Mouse (Mus musculus) limb, embryonic 14.5 days (tissue): ENCODE data around the gene Sncg. TPM values are rescaled to one million over a fixed set of nuclear protein-coding genes. Genes with fewer than 3 reads are reported as not detected.

Experiments used
- ATAC-seq: fragments of 200-750 bp; cut with Nextera tagmentation; 2 replicates; pipeline ENCODE4 v1.8.0; 2017; ENCODE audit warnings: low read depth, moderate number of reproducible peaks, moderate TSS enrichment; ENCODE audit not compliant: low FRiP score
- DNase-seq: peaks from one replicate; pipeline ENCODE4 v3.0.0-alpha.2; 2015; ENCODE audit warnings: low spot score
- H3K27ac ChIP-seq: fragments of 300-500 bp; sonication (generic); replicated peaks from 2 replicates; pipeline ENCODE4 v1.5.1; 2014; ENCODE audit warnings: low read depth, mild to moderate bottlenecking, low read length, moderate library complexity, mixed read lengths
- H3K27me3 ChIP-seq: fragments of 300-500 bp; sonication (generic); 2 replicates; pipeline ENCODE4 v1.6.1; 2014; ENCODE audit warnings: low read length, mixed read lengths; ENCODE audit not compliant: control insufficient read depth, insufficient read depth
- H3K36me3 ChIP-seq: fragments of 300-500 bp; sonication (generic); 2 replicates; pipeline ENCODE4 v1.6.1; 2014; ENCODE audit warnings: mild to moderate bottlenecking, low read length, moderate library complexity, mixed read lengths; ENCODE audit not compliant: control insufficient read depth, insufficient read depth
- H3K4me1 ChIP-seq: fragments of 300-500 bp; sonication (generic); 2 replicates; pipeline ENCODE4 v1.6.1; 2014; ENCODE audit warnings: antibody characterized with exemption, low read length, mixed read lengths; ENCODE audit not compliant: control insufficient read depth, insufficient read depth
- H3K4me2 ChIP-seq: fragments of 300-500 bp; sonication (generic); replicated peaks from 2 replicates; pipeline ENCODE4 v1.6.1; 2014; ENCODE audit warnings: low read depth, mild to moderate bottlenecking, low read length, moderate library complexity; ENCODE audit not compliant: severe bottlenecking
- H3K4me3 ChIP-seq: fragments of 300-500 bp; sonication (generic); replicated peaks from 2 replicates; pipeline ENCODE4 v1.5.1; 2014; ENCODE audit warnings: low read length
- H3K9ac ChIP-seq: fragments of 300-500 bp; sonication (generic); 2 replicates; pipeline ENCODE4 v1.6.1; 2014; ENCODE audit warnings: mild to moderate bottlenecking, low read depth, low read length, moderate library complexity; ENCODE audit not compliant: severe bottlenecking
- H3K9me3 ChIP-seq: fragments of 300-500 bp; sonication (generic); 2 replicates; pipeline ENCODE4 v1.6.1; 2016; ENCODE audit warnings: low read length; ENCODE audit not compliant: control insufficient read depth
- POLR2A ChIP-seq: fragments of 200-500 bp; IDR thresholded peaks from 2 replicates; pipeline ENCODE4 v1.8.0; 2012; ENCODE audit warnings: inconsistent platforms, mild to moderate bottlenecking, moderate library complexity, borderline replicate concordance; ENCODE audit not compliant: insufficient read depth, insufficient read length; ENCODE audit errors: extremely low read depth
- WGBS: fragments of 180-500 bp; shearing (Covaris S2); extraction: QIAGEN DNeasy Blood & Tissue Kit; methylation state at CpG from one replicate; pipeline ENCODE4 v1.1.7; 2014; 5-methylcytosine and 5-hydroxymethylcytosine counted together
- polyA plus RNA-seq, 2 experiments: library from polyadenylated mRNA; depleted of rRNA in 1 of 2; stranded (reverse) in 1 of 2; unstranded in 1 of 2; fragments of >200 nt; fragmentation: Nextera tagmentation in 1 of 2; extraction: Ambion mirVana in 1 of 2; gene quantifications; 2 replicates each; pipeline versions ENCODE4 v1.2.1 to v1.2.3; 2012 to 2014

Sncg gene
- polyA plus RNA-seq, 2 experiments: 3.6 to 3.8 TPM

DNA sequence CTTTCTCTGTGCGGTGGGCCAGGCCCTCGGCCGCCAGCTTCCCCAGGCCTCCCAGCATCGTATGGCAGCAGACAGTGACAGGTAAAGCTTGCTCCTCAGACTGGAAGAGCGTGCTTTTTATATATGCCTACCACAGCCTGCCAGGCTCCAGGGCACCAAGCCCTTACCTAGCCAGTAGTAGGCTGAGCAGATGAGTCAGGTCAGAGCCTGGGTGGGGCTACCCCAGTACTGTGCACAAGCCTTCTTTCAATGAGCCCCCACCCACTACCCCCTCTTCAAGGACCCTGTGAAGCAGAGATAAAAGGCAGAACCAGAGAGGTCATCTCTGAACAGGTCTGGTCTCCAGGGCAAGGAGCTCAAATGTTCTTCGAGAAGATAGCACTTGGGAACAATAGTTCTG is 19.3 kb downstream of the Sncg start, which contains the start of gene Fam25c:
TSS of gene Fam25c (minus strand) at position 133 of the 400 bp plus-strand sequence.
- Histone ChIP-seq H3K4me3 (no peak within 1 kb of the TSS), H3K9ac (no peak within 1 kb of the TSS), H3K27ac (no peak within 1 kb of the TSS), H3K4me2 (no peak within 1 kb of the TSS), H3K4me1 (no peaks in the 10 kb centered on the region), H3K36me3 (no peaks in the 10 kb centered on the region), H3K9me3 (no peaks in the 10 kb centered on the region), H3K27me3 (no peaks in the 10 kb centered on the region)
- no peak for DNase-seq
- TF ChIP-seq POLR2A: no peak
- no peak for ATAC-seq
- WGBS: 78% methylated on average over 6 of the region's 6 CpGs

DNA sequence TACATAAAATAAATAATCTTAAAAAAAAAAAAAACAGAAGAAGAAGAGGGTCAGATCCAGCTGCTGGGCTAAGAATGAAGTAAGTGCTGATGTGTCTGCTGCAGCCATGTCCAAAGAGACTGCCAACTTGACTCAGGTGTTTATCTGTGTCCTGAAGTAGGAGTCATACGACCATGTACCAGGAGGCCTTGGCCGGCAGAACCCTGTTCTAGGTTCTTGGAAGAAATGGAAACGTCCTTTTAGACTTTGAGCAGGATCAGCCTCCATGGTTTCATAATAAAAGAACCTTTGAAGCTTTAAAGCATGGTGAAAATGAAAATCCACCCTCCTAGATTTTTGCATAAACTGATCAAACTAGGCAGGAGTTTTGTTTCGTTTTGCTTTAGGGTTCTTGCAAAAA is 20.1 kb downstream of the Sncg start:
- H3K4me3 ChIP-seq: no peak overlapping the region
- ATAC-seq (no peak), DNase-seq (no peak)
- no peak overlapping the region for H3K4me2 ChIP-seq
- no peaks in the 10 kb centered on the region for H3K36me3 ChIP-seq
- TF ChIP-seq POLR2A: no peak
- WGBS: 91% methylated on average over 4 of the region's 4 CpGs
- no peak overlapping the region for H3K9ac ChIP-seq
- H3K27ac ChIP-seq: no peak overlapping the region
- no peaks in the 10 kb centered on the region for H3K4me1 ChIP-seq
- no peaks in the 10 kb centered on the region for H3K9me3 ChIP-seq
- no peaks in the 10 kb centered on the region for H3K27me3 ChIP-seq

DNA sequence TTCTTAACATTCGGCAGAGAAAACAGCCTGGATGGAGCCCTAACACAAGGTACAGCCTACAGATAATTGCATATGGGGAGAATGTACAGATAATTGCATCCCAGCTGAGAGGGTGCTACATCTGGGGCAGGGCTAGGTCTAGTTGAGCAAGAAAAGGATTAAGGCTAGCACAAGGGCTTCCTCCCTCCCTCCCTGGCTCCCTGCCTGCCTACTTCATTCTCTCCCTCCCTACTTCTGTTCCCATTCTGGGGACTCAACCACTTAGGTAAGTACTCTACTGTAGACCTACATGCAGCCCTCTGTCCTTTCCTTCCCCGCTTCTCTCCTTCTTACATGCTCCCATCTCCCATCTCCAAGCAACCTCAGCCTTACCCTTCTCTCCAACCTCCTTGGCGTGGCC is 21.3 kb downstream of the Sncg start:
- Histone ChIP-seq H3K4me1 (no peaks in the 10 kb centered on the region), H3K36me3 (no peaks in the 10 kb centered on the region), H3K27me3 (no peaks in the 10 kb centered on the region), H3K27ac (no peak overlapping the region), H3K4me2 (no peak overlapping the region), H3K4me3 (no peak overlapping the region), H3K9ac (no peak overlapping the region), H3K9me3 (no peaks in the 10 kb centered on the region)
- WGBS: 90% methylated on average over 3 of the region's 3 CpGs
- no peak for ATAC-seq
- DNase-seq: no peak
- no peak for TF ChIP-seq POLR2A

DNA sequence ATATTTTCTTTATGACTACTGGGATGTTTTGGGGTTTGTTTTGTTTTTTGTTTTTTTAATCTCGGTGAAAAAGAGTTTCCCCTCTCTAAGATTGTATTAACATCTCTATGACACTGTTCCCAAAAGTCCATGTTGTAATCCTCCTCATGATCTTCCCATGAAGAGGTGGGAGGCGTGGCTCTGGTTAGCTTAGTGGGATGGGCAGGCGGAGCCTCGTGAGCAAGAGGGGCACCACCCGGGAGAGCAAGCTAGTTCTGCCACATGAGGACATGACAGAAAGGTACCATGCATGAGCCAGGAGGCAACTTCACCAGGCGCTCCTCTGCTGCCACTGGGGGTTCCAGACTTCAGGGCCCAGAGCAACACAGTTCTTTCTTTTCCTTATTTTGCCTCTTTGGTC is 22.1 kb downstream of the Sncg start:
- Histone ChIP-seq H3K4me2 (no peak overlapping the region), H3K36me3 (no peaks in the 10 kb centered on the region), H3K9me3 (no peaks in the 10 kb centered on the region), H3K4me1 (no peaks in the 10 kb centered on the region), H3K27me3 (no peaks in the 10 kb centered on the region), H3K9ac (no peak overlapping the region), H3K4me3 (no peak overlapping the region), H3K27ac (no peak overlapping the region)
- WGBS: 62% methylated on average over 6 of the region's 6 CpGs
- TF ChIP-seq POLR2A: no peak
- ATAC-seq: no peak
- DNase-seq: no peak

DNA sequence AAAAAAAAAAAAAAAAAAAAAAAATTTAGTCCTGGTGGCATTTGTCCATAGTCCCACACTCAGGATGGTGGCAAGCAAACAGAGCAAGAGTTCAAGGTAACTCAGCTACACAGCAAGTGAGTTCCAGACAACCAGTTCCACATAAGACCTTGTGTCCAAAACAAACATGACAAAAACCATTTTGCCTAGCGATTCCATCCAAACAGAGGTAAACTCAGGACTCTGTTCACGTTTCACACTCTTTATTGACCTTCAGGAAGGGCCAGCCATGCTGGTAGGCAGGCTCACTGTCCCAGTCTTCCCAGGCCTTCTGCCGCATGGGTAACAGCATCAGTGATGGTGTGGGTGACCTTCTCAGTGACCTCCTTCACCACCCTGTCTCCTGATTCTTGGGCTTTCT is 22.9 kb downstream of the Sncg start:
- Histone ChIP-seq H3K36me3 (no peaks in the 10 kb centered on the region), H3K4me1 (no peaks in the 10 kb centered on the region), H3K4me3 (no peak overlapping the region), H3K27me3 (no peaks in the 10 kb centered on the region), H3K9me3 (no peaks in the 10 kb centered on the region), H3K4me2 (no peak overlapping the region), H3K27ac (no peak overlapping the region), H3K9ac (no peak overlapping the region)
- TF ChIP-seq POLR2A: no peak
- ATAC-seq: no peak
- DNase-seq: no peak
- WGBS: 72% methylated on average over 3 of the region's 3 CpGs

DNA sequence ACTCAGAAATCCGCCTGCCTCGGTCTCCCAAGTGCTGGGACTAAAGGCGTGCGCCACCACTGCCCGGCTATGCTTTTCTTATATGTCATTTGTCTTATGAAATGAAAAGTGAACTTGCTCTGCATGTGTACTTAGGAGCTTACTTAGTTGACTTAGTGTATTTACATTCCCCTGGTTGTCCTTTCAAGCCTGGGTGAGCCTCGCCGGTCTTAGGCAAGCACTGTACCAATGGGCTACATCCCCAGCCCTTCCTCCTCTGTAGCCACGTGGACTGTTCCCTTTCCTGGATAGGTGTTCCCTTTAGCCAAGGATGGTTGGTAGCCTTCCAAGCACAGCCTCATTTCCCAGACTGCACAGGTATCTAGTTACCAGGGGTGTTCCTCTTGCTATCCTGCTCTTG is 25.6 kb downstream of the Sncg start:
- H3K4me3 ChIP-seq: no peak overlapping the region
- no peaks in the 10 kb centered on the region; the same call in 1 of the 2 replicates for H3K36me3 ChIP-seq
- no peak for TF ChIP-seq POLR2A
- 88% methylated on average over 8 of the region's 8 CpGs for WGBS
- no peaks in the 10 kb centered on the region for H3K9me3 ChIP-seq
- H3K27me3 ChIP-seq: no peaks in the 10 kb centered on the region
- DNase-seq (no peak), ATAC-seq (no peak)
- H3K27ac ChIP-seq: no peak overlapping the region
- no peak overlapping the region for H3K9ac ChIP-seq
- H3K4me2 ChIP-seq: no peak overlapping the region
- no peaks in the 10 kb centered on the region for H3K4me1 ChIP-seq
